Comparison of ENCODE assay signal across 8 mouse cellular contexts in genomic region chr6:128760416-128761143, GRCm38 (mm10). TPM values are rescaled to one million over a fixed set of nuclear protein-coding genes. Genes with fewer than 3 reads are reported as not detected.
DNase-seq lines count a peak whose midpoint lies in the region; ATAC-seq and TF ChIP-seq lines count a peak whose summit lies in the region.
"Not testable (repeated sequence)": the region's sequence is repeated elsewhere in the genome, so short reads cannot be mapped to it uniquely, and the experiment has no call there.

No protein-coding gene starts in this region.

- peak overlapping the region; percentile 93 for H3K4me3 ChIP-seq in E14TG2a.4 (replicated peaks; ENCODE audit: low read length)
- H3K4me3 ChIP-seq in forebrain, embryonic 12.5 days (replicated peaks) = peak overlapping the region; percentile 58
- H3K4me3 ChIP-seq in heart, postnatal 0 days (ENCODE audit: low read depth, low read length) = peak overlapping the region; percentile 67
- H3K4me3 ChIP-seq in liver, embryonic 16.5 days (ENCODE audit: low read depth, low read length) = peak overlapping the region; percentile 74
- H3K4me3 ChIP-seq in neural tube, embryonic 12.5 days = peak overlapping the region; percentile 55
- H3K4me3 ChIP-seq in stomach, postnatal 0 days (ENCODE audit: low read depth, low read length) = peak overlapping the region; percentile 59

- H3K9me3 ChIP-seq in E14TG2a.4 (ENCODE audit: low read length) = peaks cover 14% of the 10 kb centered on the region
- H3K9me3 ChIP-seq in forebrain, embryonic 12.5 days; heart, postnatal 0 days (replicated peaks; ENCODE audit: control insufficient read depth, low read length); liver, embryonic 16.5 days (replicated peaks; ENCODE audit: control insufficient read depth, low read length); neural tube, embryonic 12.5 days; stomach, postnatal 0 days (ENCODE audit: control insufficient read depth, low read length): not testable (repeated sequence)

- H3K4me1 ChIP-seq in E14TG2a.4 (replicated peaks; ENCODE audit: low read depth, low read length) = peaks cover 19% of the 10 kb centered on the region
- H3K4me1 ChIP-seq in forebrain, embryonic 12.5 days; heart, postnatal 0 days (ENCODE audit: control insufficient read depth, insufficient read depth); liver, embryonic 16.5 days (ENCODE audit: control insufficient read depth, low read depth, low read length); neural tube, embryonic 12.5 days; stomach, postnatal 0 days (replicated peaks; ENCODE audit: control insufficient read depth, insufficient read depth): not testable (repeated sequence)

- TF ChIP-seq EP300 in heart, postnatal 0 days (IDR thresholded peaks at IDR 0.05; ENCODE audit: low read depth); stomach, postnatal 0 days (optimal IDR thresholded peaks at IDR 0.05): not testable (repeated sequence)

- ATAC-seq in forebrain, embryonic 12.5 days (ENCODE audit: low FRiP score) = peak; percentile 71
- ATAC-seq in heart, postnatal 0 days (ENCODE audit: insufficient read depth, low read depth) = peak; percentile 63
- peak; percentile 64 for ATAC-seq in liver, embryonic 16.5 days (ENCODE audit: low read depth)
- ATAC-seq in neural tube, embryonic 12.5 days (ENCODE audit: low FRiP score, low read depth) = peak; percentile 67
- peak; percentile 78 for ATAC-seq in stomach, postnatal 0 days (ENCODE audit: low FRiP score, low TSS enrichment)

- H3K36me3 ChIP-seq in E14TG2a.4 (ENCODE audit: insufficient read depth, low read length); forebrain, embryonic 12.5 days (replicated peaks); heart, postnatal 0 days (replicated peaks; ENCODE audit: control insufficient read depth, insufficient read depth, low read length); liver, embryonic 16.5 days (ENCODE audit: control insufficient read depth, insufficient read depth); neural tube, embryonic 12.5 days; stomach, postnatal 0 days (ENCODE audit: control insufficient read depth, insufficient read depth, low read length): not testable (repeated sequence)

- peak; percentile 78 for DNase-seq in c-Kit-positive CD71-positive TER-119-positive erythroid progenitor cells, embryonic 14.5 days (ENCODE audit: low spot score)
- DNase-seq in heart, postnatal 0 days (ENCODE audit: low spot score) = peak; percentile 53
- DNase-seq in kidney, postnatal 4 days = peak; percentile 88 to 90
- peak; percentile 92 for DNase-seq in stomach, postnatal 0 days (ENCODE audit: low spot score)

- WGBS in forebrain, embryonic 12.5 days = under 1% methylated on average over 44 of the region's 44 CpGs
- under 1% methylated on average over 44 of the region's 44 CpGs for WGBS in heart, postnatal 0 days
- WGBS in liver, embryonic 16.5 days (ENCODE audit: insufficient replicate concordance) = under 1% methylated on average over 44 of the region's 44 CpGs
- WGBS in neural tube, embryonic 12.5 days = under 1% methylated on average over 44 of the region's 44 CpGs
- under 1% methylated on average over 44 of the region's 44 CpGs for WGBS in stomach, postnatal 0 days

- not testable (repeated sequence) for H3K27me3 ChIP-seq in E14TG2a.4 (ENCODE audit: insufficient read depth, low read length); forebrain, embryonic 12.5 days; heart, postnatal 0 days (ENCODE audit: control insufficient read depth, insufficient read depth, low read length); liver, embryonic 16.5 days (ENCODE audit: control insufficient read depth, insufficient read depth, low read depth, low read length); neural tube, embryonic 12.5 days (replicated peaks); stomach, postnatal 0 days (ENCODE audit: control insufficient read depth, insufficient read depth, low read length)

- peak overlapping the region; percentile 80 for H3K27ac ChIP-seq in forebrain, embryonic 12.5 days
- H3K27ac ChIP-seq in heart, postnatal 0 days (ENCODE audit: low read depth) = peak overlapping the region; percentile 76
- peak overlapping the region; percentile 79 for H3K27ac ChIP-seq in liver, embryonic 16.5 days (ENCODE audit: low read length)
- H3K27ac ChIP-seq in neural tube, embryonic 12.5 days = peak overlapping the region; percentile 59; the same call in 1 of the 2 replicates
- H3K27ac ChIP-seq in stomach, postnatal 0 days (replicated peaks) = peak overlapping the region; percentile 89

- H3K4me2 ChIP-seq in forebrain, embryonic 12.5 days = peak overlapping the region; percentile 42
- H3K4me2 ChIP-seq in heart, postnatal 0 days (ENCODE audit: low read depth, low read length) = peak overlapping the region; percentile 58
- peak overlapping the region; percentile 67 for H3K4me2 ChIP-seq in liver, embryonic 16.5 days (ENCODE audit: low read depth, low read length)
- H3K4me2 ChIP-seq in neural tube, embryonic 12.5 days (replicated peaks) = peak overlapping the region; percentile 52
- peak overlapping the region; percentile 43 for H3K4me2 ChIP-seq in stomach, postnatal 0 days (replicated peaks; ENCODE audit: low read depth)

- H3K9ac ChIP-seq in forebrain, embryonic 12.5 days = peak overlapping the region; percentile 59
- H3K9ac ChIP-seq in heart, postnatal 0 days (replicated peaks; ENCODE audit: low read depth, low read length) = peak overlapping the region; percentile 62
- H3K9ac ChIP-seq in liver, embryonic 16.5 days (ENCODE audit: low read depth, low read length) = peak overlapping the region; percentile 68
- peak overlapping the region; percentile 61 for H3K9ac ChIP-seq in neural tube, embryonic 12.5 days
- peak overlapping the region; percentile 66 for H3K9ac ChIP-seq in stomach, postnatal 0 days (ENCODE audit: low read length)

- TF ChIP-seq CTCF in E14TG2a.4 (conservative IDR thresholded peaks at IDR 0.05; ENCODE audit: low read length) = peak; percentile 72
- TF ChIP-seq CTCF in heart, postnatal 0 days (IDR thresholded peaks at IDR 0.05; ENCODE audit: low read depth) = peak; percentile 74
- TF ChIP-seq CTCF in stomach, postnatal 0 days (IDR thresholded peaks at IDR 0.05; ENCODE audit: low read depth) = peak; percentile 84

RNA-seq across cellular contexts. Expression of gene Klrb1c, which starts 28.4 kb away (rescaled TPM):
- 0.08 TPM in 1 of 2 replicates, not detected in the other for polyA plus RNA-seq in forebrain, embryonic 12.5 days (2016; fragmentation: Nextera tagmentation; extraction: Ambion mirVana)
- total RNA-seq in heart, postnatal 0 days (2014; rRNA removed; ENCODE audit: low replicate concordance) = not detected in 2 replicates
- polyA plus RNA-seq in heart, postnatal 0 days (2015; fragmentation: Nextera tagmentation; extraction: Ambion mirVana) = not detected in 2 replicates
- 0.61 and 0.78 TPM in 2 replicates for polyA plus RNA-seq in liver, embryonic 16.5 days (2015; fragmentation: Nextera tagmentation; extraction: Ambion mirVana)
- 0.11 TPM in 1 of 2 replicates, not detected in the other for polyA plus RNA-seq in neural tube, embryonic 12.5 days (2016; fragmentation: Nextera tagmentation; extraction: Ambion mirVana)
- 0.07 and 0.18 TPM in 2 replicates for polyA plus RNA-seq in stomach, postnatal 0 days (2015; fragmentation: Nextera tagmentation; extraction: Ambion mirVana)

RNA-seq across cellular contexts. Expression of gene Klrb1, which starts 37.7 kb away (rescaled TPM):
- not detected in 2 replicates for polyA plus RNA-seq in forebrain, embryonic 12.5 days (2016; fragmentation: Nextera tagmentation; extraction: Ambion mirVana)
- total RNA-seq in heart, postnatal 0 days (2014; rRNA removed; ENCODE audit: low replicate concordance) = not detected in 2 replicates
- polyA plus RNA-seq in heart, postnatal 0 days (2015; fragmentation: Nextera tagmentation; extraction: Ambion mirVana) = not detected in 2 replicates
- not detected in 2 replicates for polyA plus RNA-seq in liver, embryonic 16.5 days (2015; fragmentation: Nextera tagmentation; extraction: Ambion mirVana)
- not detected in 2 replicates for polyA plus RNA-seq in neural tube, embryonic 12.5 days (2016; fragmentation: Nextera tagmentation; extraction: Ambion mirVana)
- not detected in 2 replicates for polyA plus RNA-seq in stomach, postnatal 0 days (2015; fragmentation: Nextera tagmentation; extraction: Ambion mirVana)

Comparison
In these comparisons a context has a peak if more than half of its experiments do, and no peak if none do; other contexts are left out.
1. Peak in every context shown above with its lines: DNase-seq, ATAC-seq, H3K4me3 ChIP-seq and H3K27ac ChIP-seq.